In the genomic region with DNA sequence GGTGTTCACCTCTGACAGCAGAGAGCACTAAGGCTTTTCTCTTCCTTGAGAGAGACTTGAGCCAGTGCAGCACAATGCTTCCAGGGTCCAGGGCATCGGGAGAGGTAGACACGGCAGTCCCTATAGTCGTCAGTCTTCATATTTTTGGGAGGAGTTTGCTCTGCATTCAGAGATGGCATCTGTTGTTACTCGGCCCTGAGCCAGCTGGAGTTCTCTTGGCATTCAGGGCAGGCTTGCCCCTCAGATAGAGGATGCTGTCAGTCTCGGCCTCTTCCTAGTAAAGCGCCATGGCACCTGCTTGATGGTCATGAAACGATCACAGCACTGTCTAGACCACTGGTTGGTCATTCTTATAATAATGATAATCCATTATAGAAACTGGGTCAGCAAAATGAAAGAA, we compare ENCODE assay signal across 27 mouse cellular contexts.
A peak's percentile ranks its signal among the peaks of the same experiment; 100 is the strongest.
DNase-seq lines count a peak whose midpoint lies in the region; ATAC-seq and TF ChIP-seq lines count a peak whose summit lies in the region.
"Had no signal": no experiment of that assay in that cellular context is flagged by ENCODE, and none has a peak within 500 bp of the region (broad histone marks: within the 10 kb centered on the region; RNA-seq: fewer than 3 reads in every experiment).

No protein-coding gene starts in this region.

- 67% methylated on average over 7 of the region's 7 CpGs for WGBS in intestine, embryonic 15.5 days
- 70% methylated on average over 7 of the region's 7 CpGs for WGBS in intestine, postnatal 0 days
- 6% methylated on average over 7 of the region's 7 CpGs for WGBS in cerebellum, adult 2 months

- ATAC-seq in cerebellum, adult (ENCODE audit: insufficient number of reproducible peaks, low FRiP score, low TSS enrichment), result no peak
- ATAC-seq in intestine, embryonic 15.5 days, result no peak
- ATAC-seq in intestine, postnatal 0 days, result no peak
- ATAC-seq: forebrain, embryonic 15.5 days; liver, embryonic 12.5 days; midbrain, embryonic 13.5 days had no signal

- no peaks in the 10 kb centered on the region for H3K9me3 ChIP-seq in intestine, embryonic 15.5 days
- H3K9me3 ChIP-seq in intestine, postnatal 0 days (ENCODE audit: control insufficient read depth), result no peaks in the 10 kb centered on the region
- H3K9me3 ChIP-seq: embryonic facial prominence, embryonic 13.5 days; forebrain, embryonic 15.5 days; heart, embryonic 12.5 days; hindbrain, embryonic 15.5 days; limb, embryonic 12.5 days; liver, embryonic 12.5 days; midbrain, embryonic 13.5 days had no signal

- no peak overlapping the region for H3K4me2 ChIP-seq in intestine, embryonic 15.5 days (replicated peaks)
- H3K4me2 ChIP-seq in intestine, postnatal 0 days (replicated peaks; ENCODE audit: low read depth), result no peak overlapping the region
- H3K4me2 ChIP-seq: embryonic facial prominence, embryonic 13.5 days; forebrain, embryonic 15.5 days; heart, embryonic 12.5 days; hindbrain, embryonic 15.5 days; limb, embryonic 12.5 days; liver, embryonic 12.5 days; midbrain, embryonic 13.5 days had no signal

- H3K9ac ChIP-seq in intestine, embryonic 15.5 days, result no peak overlapping the region
- H3K9ac ChIP-seq in intestine, postnatal 0 days (ENCODE audit: low read depth, low read length), result no peak overlapping the region
- H3K9ac ChIP-seq: embryonic facial prominence, embryonic 13.5 days; forebrain, embryonic 15.5 days; heart, embryonic 12.5 days; hindbrain, embryonic 15.5 days; limb, embryonic 12.5 days; liver, embryonic 12.5 days; midbrain, embryonic 13.5 days had no signal

- H3K27ac ChIP-seq in intestine, embryonic 15.5 days, result 0 out of 2 replicates have a peak overlapping the region, but pooled peaks have one; percentile 30
- no peak overlapping the region for H3K27ac ChIP-seq in intestine, postnatal 0 days (ENCODE audit: low read depth, low read length)
- H3K27ac ChIP-seq in cerebellum, adult 2 months (ENCODE audit: insufficient read depth, low read length), result no peak overlapping the region
- H3K27ac ChIP-seq: embryonic facial prominence, embryonic 13.5 days; forebrain, embryonic 15.5 days; hindbrain, embryonic 15.5 days; kidney, postnatal 0 days; limb, embryonic 12.5 days; liver, embryonic 12.5 days; midbrain, embryonic 13.5 days had no signal

- no peak overlapping the region for H3K4me3 ChIP-seq in intestine, embryonic 15.5 days (replicated peaks)
- H3K4me3 ChIP-seq in intestine, postnatal 0 days (ENCODE audit: low read depth, low read length), result no peak overlapping the region
- no peak overlapping the region for H3K4me3 ChIP-seq in cerebellum, adult 2 months (replicated peaks; ENCODE audit: insufficient read depth, low read depth, low read length)
- H3K4me3 ChIP-seq: embryonic facial prominence, embryonic 13.5 days; erythroblast, embryonic 14.5 days; forebrain, embryonic 15.5 days; heart, embryonic 12.5 days; hindbrain, embryonic 15.5 days; limb, embryonic 12.5 days; liver, embryonic 12.5 days; midbrain, embryonic 13.5 days had no signal

- peaks cover 25% of the 10 kb centered on the region for H3K36me3 ChIP-seq in intestine, embryonic 15.5 days
- peaks cover 56% of the 10 kb centered on the region for H3K36me3 ChIP-seq in intestine, postnatal 0 days (ENCODE audit: control insufficient read depth, insufficient read depth)

- no peaks in the 10 kb centered on the region for H3K27me3 ChIP-seq in intestine, embryonic 15.5 days (replicated peaks)
- H3K27me3 ChIP-seq in intestine, postnatal 0 days (replicated peaks; ENCODE audit: control insufficient read depth, insufficient read depth, low read length), result no peaks in the 10 kb centered on the region
- H3K27me3 ChIP-seq in cerebellum, adult 2 months (ENCODE audit: control insufficient read depth, insufficient read depth, low read length), result no peaks in the 10 kb centered on the region
- H3K27me3 ChIP-seq: embryonic facial prominence, embryonic 13.5 days; forebrain, embryonic 15.5 days; heart, embryonic 12.5 days; hindbrain, embryonic 15.5 days; limb, embryonic 12.5 days; liver, embryonic 12.5 days; midbrain, embryonic 13.5 days had no signal

- peak; percentile 43 for DNase-seq in cerebellum, adult 11 months
- peak; percentile 63 to 68 for DNase-seq in cerebellum, adult 2 months
- peak; percentile 67 to 83 for DNase-seq in cerebellum, postnatal 25 days
- DNase-seq in lung, postnatal 36 days, result no peak
- no peak for DNase-seq in thymus, postnatal 14 days
- DNase-seq: adrenal gland, postnatal 10 days; embryo, embryonic 11 days; gastrocnemius, postnatal 14 days; heart, adult 11 months; heart, postnatal 10 days; kidney, adult 18-20 months; lung, adult 18-20 months; lung, postnatal 14 days; right cerebral cortex, postnatal 14 days; spleen, adult 18-20 months had no signal

- no peak for TF ChIP-seq CTCF in intestine, postnatal 0 days (IDR thresholded peaks at IDR 0.05; ENCODE audit: low read depth)
- TF ChIP-seq CTCF in cerebellum, adult 2 months (IDR thresholded peaks at IDR 0.05; ENCODE audit: borderline replicate concordance, insufficient read depth, low read depth, low read length), result no peak

- no peak for TF ChIP-seq POLR2A in cerebellum, adult 2 months (IDR thresholded peaks at IDR 0.05; ENCODE audit: borderline replicate concordance, insufficient read depth, low read length)

- peaks cover 9% of the 10 kb centered on the region for H3K4me1 ChIP-seq in intestine, embryonic 15.5 days (replicated peaks)
- no peaks in the 10 kb centered on the region for H3K4me1 ChIP-seq in intestine, postnatal 0 days (replicated peaks; ENCODE audit: control insufficient read depth, insufficient read depth, low read length)
- H3K4me1 ChIP-seq in cerebellum, adult 2 months (ENCODE audit: control insufficient read depth, insufficient read depth, low read length), result peaks cover 4% of the 10 kb centered on the region
- H3K4me1 ChIP-seq: embryonic facial prominence, embryonic 13.5 days; heart, embryonic 12.5 days; hindbrain, embryonic 15.5 days; limb, embryonic 12.5 days; liver, embryonic 12.5 days; midbrain, embryonic 13.5 days had no signal

Comparison
In these comparisons a context has a peak if more than half of its experiments do, and no peak if none do; other contexts are left out.
1. DNase-seq: peak in cerebellum, adult 11 months (single experiment), cerebellum, adult 2 months (2 of 2) and cerebellum, postnatal 25 days (2 of 2); none in lung, postnatal 36 days (single experiment) and thymus, postnatal 14 days (single experiment).